Mouse (Mus musculus): ENCODE measurements around the gene Frrs1.

DNA sequence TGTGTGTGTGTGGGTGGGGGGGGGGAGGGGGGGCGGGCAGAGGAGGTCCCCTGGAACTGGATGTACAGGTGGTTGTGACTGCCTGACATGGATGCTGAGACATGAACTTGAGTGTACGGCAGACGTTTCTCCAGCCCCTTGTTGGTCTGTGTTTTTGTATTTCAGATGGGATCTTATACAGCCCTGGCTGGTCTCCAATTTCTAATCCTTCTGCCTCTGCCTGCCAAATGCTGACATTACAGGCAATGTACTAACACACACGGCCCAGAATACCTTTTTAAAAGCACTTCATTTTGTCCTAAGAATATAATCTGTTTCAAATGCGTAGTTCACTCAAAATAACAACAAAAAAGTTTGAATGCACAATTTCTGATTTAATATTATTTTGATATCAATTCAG, 27.9 kb upstream of the Frrs1 start:
- TF ChIP-seq POLR2A (IDR thresholded peaks at IDR 0.05; ENCODE audit: borderline replicate concordance, extremely low read depth, insufficient read depth, insufficient read length, poor library complexity, severe bottlenecking) (no peak), CTCF (IDR thresholded peaks at IDR 0.05; ENCODE audit: borderline replicate concordance, extremely low read depth, insufficient read depth, insufficient read length) (no peak)

Measured in brain, embryonic 14.5 days (tissue).